Mouse (Mus musculus): Measurements from ENCODE around the gene Hoxa3. TPM values are rescaled to one million over a fixed set of nuclear protein-coding genes. Genes with fewer than 3 reads are reported as not detected.

The Hoxa3 gene
- total RNA-seq, 2 experiments from 2014 or later = not detected

GRCm38 (mm10) chr6:52185834-52186233 lies 27.3 kb downstream of the Hoxa3 start:
- DNase-seq (ENCODE audit: low spot score in 2 of 2) = no peak

GRCm38 (mm10) chr6:52185222-52185621 lies 27.9 kb downstream of the Hoxa3 start:
- no peak for DNase-seq (ENCODE audit: low spot score in 2 of 2)

GRCm38 (mm10) chr6:52184668-52185067 lies 28.5 kb downstream of the Hoxa3 start:
- no peak for DNase-seq (ENCODE audit: low spot score in 2 of 2)

GRCm38 (mm10) chr6:52183311-52184080 lies 29.6 kb downstream of the Hoxa3 start:
- DNase-seq (ENCODE audit: low spot score in 2 of 2) = no peak

GRCm38 (mm10) chr6:52182793-52183192 lies 30.3 kb downstream of the Hoxa3 start:
- no peak for DNase-seq (ENCODE audit: low spot score in 2 of 2)

- no peak for DNase-seq (ENCODE audit: low spot score in 2 of 2)
Measured at GRCm38 (mm10) chr6:52182030-52182429, 31.1 kb downstream of the Hoxa3 start.

- no peak for DNase-seq (ENCODE audit: low spot score in 2 of 2)
Measured at GRCm38 (mm10) chr6:52180726-52181125, 32.4 kb downstream of the Hoxa3 start.

- DNase-seq (ENCODE audit: low spot score in 2 of 2) = no peak
Measured at GRCm38 (mm10) chr6:52180213-52180710, 32.9 kb downstream of the Hoxa3 start.

GRCm38 (mm10) chr6:52179690-52180089 lies 33.4 kb downstream of the Hoxa3 start:
- DNase-seq (ENCODE audit: low spot score in 2 of 2) = no peak

- no peak for DNase-seq (ENCODE audit: low spot score in 2 of 2)
Measured at GRCm38 (mm10) chr6:52178918-52179665, 34.0 kb downstream of the Hoxa3 start.

- no peak for DNase-seq (ENCODE audit: low spot score in 2 of 2)
Measured at GRCm38 (mm10) chr6:52177806-52178205, 35.3 kb downstream of the Hoxa3 start.

- DNase-seq (ENCODE audit: low spot score in 2 of 2) = no peak
Measured at GRCm38 (mm10) chr6:52177061-52177735, 35.9 kb downstream of the Hoxa3 start, which contains the start of gene 5730596B20Rik. 5730596B20Rik (plus strand) TSS chr6:52177498.

GRCm38 (mm10) chr6:52176391-52176790 lies 36.7 kb downstream of the Hoxa3 start:
- DNase-seq (ENCODE audit: low spot score in 2 of 2) = no peak

GRCm38 (mm10) chr6:52175864-52176263 lies 37.3 kb downstream of the Hoxa3 start:
- no peak for DNase-seq (ENCODE audit: low spot score in 2 of 2)

- no peak for DNase-seq (ENCODE audit: low spot score in 2 of 2)
Measured at GRCm38 (mm10) chr6:52174968-52175751, 38.0 kb downstream of the Hoxa3 start.

- DNase-seq (ENCODE audit: low spot score in 2 of 2) = no peak
Measured at GRCm38 (mm10) chr6:52173648-52174047, 39.5 kb downstream of the Hoxa3 start.

- DNase-seq (ENCODE audit: low spot score in 2 of 2) = no peak
Measured at GRCm38 (mm10) chr6:52172501-52172900, 40.6 kb downstream of the Hoxa3 start.

- DNase-seq (ENCODE audit: low spot score in 2 of 2) = no peak
Measured at GRCm38 (mm10) chr6:52171938-52172337, 41.2 kb downstream of the Hoxa3 start.

GRCm38 (mm10) chr6:52171331-52171730 lies 41.8 kb downstream of the Hoxa3 start:
- DNase-seq (ENCODE audit: low spot score in 2 of 2) = no peak

GRCm38 (mm10) chr6:52170898-52171223 lies 42.3 kb downstream of the Hoxa3 start:
- DNase-seq (ENCODE audit: low spot score in 2 of 2) = no peak
